Mouse (Mus musculus) embryonic stem cell, embryonic (primary cell): ENCODE data around the gene Smap1.
"Not testable (repeated sequence)": the region's sequence is repeated elsewhere in the genome, so short reads cannot be mapped to it uniquely, and the experiment has no call there.

Source experiments
- CTCF ChIA-PET, 4 experiments: fragments of 300-600 bp in 2 of 4; fragments of 350-600 bp in 2 of 4; sonication (Branson Sonifier 250); formaldehyde crosslinking; loops; one replicate each; lab custom pipeline; 2022; ENCODE audit warnings: inconsistent platforms in 2 of 4; lab: Charles Lee
- POLR2A ChIA-PET, 4 experiments: fragments of 300-600 bp in 2 of 4; fragments of 350-600 bp in 2 of 4; sonication (Branson Sonifier 250); formaldehyde crosslinking; loops; one replicate each; lab custom pipeline; 2022; ENCODE audit warnings: antibody characterized with exemption in 4 of 4, inconsistent platforms in 1 of 4; lab: Charles Lee

Smap1 gene

GRCm38 (mm10) chr1:23921711-23922529 is at the start of gene Smap1:
TSS of gene Smap1 (minus strand) at chr1:23922317.
- ChIA-PET POLR2A (interaction anchor here in 3 of 4 experiments (0.5 to 0.7 kb wide), 3 partner anchors 29 to 848 kb away, joined by 3 to 6 read pairs (median 3); no protein-coding TSS in a partner anchor), CTCF (no interaction called here)

GRCm38 (mm10) chr1:23971159-23971558 is 49.0 kb upstream of the Smap1 start:
- CTCF ChIA-PET: not testable (repeated sequence)
- POLR2A ChIA-PET: interaction anchor here in 1 of 4 experiments (0.6 to 0.9 kb wide), 2 partner anchors 36 to 49 kb away, joined by 6 to 7 read pairs; partner anchors contain the start of gene Smap1

GRCm38 (mm10) chr1:23968027-23968725 is 46.1 kb upstream of the Smap1 start:
- ChIA-PET POLR2A (interaction anchor here in 3 of 4 experiments (0.8 to 1.6 kb wide), 8 partner anchors 9 to 132 kb away, joined by 3 to 7 read pairs (median 4); partner anchors contain the start of genes Sdhaf4 (in 2 of the 3) and Fam135a (in 1 of the 3)), CTCF (interaction anchor here (0.6 to 1.4 kb wide), 8 partner anchors 9 to 205 kb away, joined by 3 to 6 read pairs (median 3); no protein-coding TSS in a partner anchor)

- ChIA-PET POLR2A (interaction anchor here in 1 of 4 experiments (0.5 kb wide), 1 partner anchor 46 kb away, joined by 3 read pairs; no protein-coding TSS in a partner anchor), CTCF (no interaction called here)
These were observed 44.1 kb upstream of the Smap1 start for GRCm38 (mm10) chr1:23966226-23966625.

- POLR2A ChIA-PET: interaction anchor here in 1 of 4 experiments (1.0 to 1.2 kb wide), 3 partner anchors 9 to 141 kb away, joined by 3 to 5 read pairs (median 5); partner anchors contain the start of genes Fam135a and Sdhaf4
- CTCF ChIA-PET: interaction anchor here in 2 of 4 experiments (0.8 to 1.3 kb wide), 4 partner anchors 8 to 132 kb away, joined by 3 read pairs; no protein-coding TSS in a partner anchor
These were observed 37.3 kb upstream of the Smap1 start for GRCm38 (mm10) chr1:23959415-23959732.

- ChIA-PET CTCF (interaction anchor here in 3 of 4 experiments (0.7 to 1.3 kb wide), 5 partner anchors 9 to 133 kb away, joined by 3 read pairs; no protein-coding TSS in a partner anchor), POLR2A (interaction anchor here in 1 of 4 experiments (0.7 to 1.2 kb wide), 4 partner anchors 9 to 141 kb away, joined by 3 to 5 read pairs (median 4); partner anchors contain the start of genes Fam135a and Sdhaf4)
These were observed 36.7 kb upstream of the Smap1 start for GRCm38 (mm10) chr1:23958668-23959414.

- POLR2A ChIA-PET: interaction anchor here in 1 of 4 experiments (1.2 kb wide), 1 partner anchor 47 kb away, joined by 3 read pairs; the partner anchor contains the start of gene Sdhaf4
- CTCF ChIA-PET: no interaction called here
These were observed 36.0 kb upstream of the Smap1 start for GRCm38 (mm10) chr1:23958101-23958500.

- ChIA-PET POLR2A (interaction anchor here in 2 of 4 experiments (0.7 to 1.7 kb wide), 3 partner anchors 12 to 36 kb away, joined by 3 to 6 read pairs (median 5); no protein-coding TSS in a partner anchor), CTCF (interaction anchor here in 1 of 4 experiments (0.6 kb wide), 2 partner anchors 26 to 64 kb away, joined by 3 to 6 read pairs; no protein-coding TSS in a partner anchor)
These were observed 33.4 kb upstream of the Smap1 start for GRCm38 (mm10) chr1:23955539-23955938.

- ChIA-PET POLR2A (no interaction called here), CTCF (interaction anchor here in 2 of 4 experiments (0.6 kb wide), 2 partner anchors 51 to 183 kb away, joined by 3 to 7 read pairs; no protein-coding TSS in a partner anchor)
These were observed 31.8 kb upstream of the Smap1 start for GRCm38 (mm10) chr1:23953921-23954320.

- CTCF ChIA-PET: interaction anchor here in 1 of 4 experiments (0.6 kb wide), 1 partner anchor 1186 kb away, joined by 4 read pairs; no protein-coding TSS in a partner anchor
- POLR2A ChIA-PET: no interaction called here
These were observed 26.9 kb upstream of the Smap1 start for GRCm38 (mm10) chr1:23948778-23949699.

GRCm38 (mm10) chr1:23948290-23948689 is 26.2 kb upstream of the Smap1 start:
- ChIA-PET CTCF (no interaction called here), POLR2A (no interaction called here)

- CTCF ChIA-PET: interaction anchor here in 1 of 4 experiments (0.6 kb wide), 1 partner anchor 9 kb away, joined by 4 read pairs; no protein-coding TSS in a partner anchor
- POLR2A ChIA-PET: interaction anchor here in 1 of 4 experiments (1.0 kb wide), 1 partner anchor 9 kb away, joined by 3 read pairs; no protein-coding TSS in a partner anchor
These were observed 22.0 kb upstream of the Smap1 start for GRCm38 (mm10) chr1:23944076-23944475.

GRCm38 (mm10) chr1:23943146-23943940 is 21.2 kb upstream of the Smap1 start:
- ChIA-PET POLR2A (interaction anchor here in 1 of 4 experiments (1.0 kb wide), 1 partner anchor 9 kb away, joined by 3 read pairs; no protein-coding TSS in a partner anchor), CTCF (no interaction called here)

GRCm38 (mm10) chr1:23935408-23935762 is 13.3 kb upstream of the Smap1 start:
- POLR2A ChIA-PET: interaction anchor here in 2 of 4 experiments (0.7 to 1.0 kb wide), 2 partner anchors 9 to 36 kb away, joined by 3 to 7 read pairs; no protein-coding TSS in a partner anchor
- CTCF ChIA-PET: interaction anchor here in 1 of 4 experiments (0.6 kb wide), 1 partner anchor 9 kb away, joined by 4 read pairs; no protein-coding TSS in a partner anchor

GRCm38 (mm10) chr1:23934669-23935407 is 12.7 kb upstream of the Smap1 start:
- POLR2A ChIA-PET: interaction anchor here in 2 of 4 experiments (0.7 to 1.0 kb wide), 3 partner anchors 9 to 36 kb away, joined by 3 to 7 read pairs (median 3); no protein-coding TSS in a partner anchor
- CTCF ChIA-PET: interaction anchor here in 2 of 4 experiments (0.6 kb wide), 2 partner anchors 10 to 16 kb away, joined by 4 read pairs; no protein-coding TSS in a partner anchor
